Mouse (Mus musculus): ENCODE data around the gene Olfr718-ps1.
A peak's percentile ranks its signal among the peaks of the same experiment; 100 is the strongest.
"Not testable (repeated sequence)": the region's sequence is repeated elsewhere in the genome, so short reads cannot be mapped to it uniquely, and the experiment has no call there.

Gene Olfr718-ps1

DNA sequence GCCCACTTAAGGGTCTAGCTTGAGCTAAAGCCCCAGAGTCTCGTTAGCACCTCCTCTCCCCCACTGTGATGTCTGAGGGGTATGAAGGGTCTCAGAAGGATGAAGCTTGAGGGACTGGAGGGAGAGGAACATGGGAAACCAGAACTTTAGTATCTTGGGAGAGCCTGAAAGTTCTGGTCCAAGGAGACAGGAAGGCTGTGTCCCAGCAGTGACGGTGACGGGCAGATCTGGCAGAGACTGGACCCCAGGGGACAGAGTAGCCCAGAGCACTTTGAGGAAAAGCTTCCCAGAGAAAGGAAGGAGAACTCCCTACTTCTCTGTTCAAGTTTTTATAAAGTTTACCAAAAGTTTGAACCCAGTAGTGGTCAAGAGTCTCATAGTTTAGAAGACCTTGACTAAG lies at the start of gene Olfr718-ps1:
TSS of gene Olfr718-ps1 (minus strand) at position 101 of the 400 bp plus-strand sequence.
- no peak for DNase-seq (ENCODE audit: extremely low spot score, low spot score)

DNA sequence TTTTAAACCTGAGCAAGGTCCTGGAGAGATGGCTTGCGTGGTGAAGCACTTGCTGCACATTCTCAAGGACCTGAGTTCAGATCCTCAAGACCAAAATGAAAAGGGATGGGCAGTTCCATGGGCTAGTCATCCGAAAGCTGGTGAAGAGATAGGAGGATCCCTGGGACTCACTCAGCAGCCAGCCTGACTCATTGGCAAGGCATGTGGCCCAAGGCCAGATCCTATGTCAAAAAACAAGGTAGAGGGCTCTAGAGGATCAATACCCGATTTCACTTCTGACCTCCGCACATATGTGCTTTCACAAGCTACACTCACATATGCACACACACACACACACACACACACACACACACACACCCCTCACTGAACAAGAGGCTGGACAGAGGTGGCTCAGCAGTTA lies 49.1 kb upstream of the Olfr718-ps1 start:
- no peak for DNase-seq (ENCODE audit: extremely low spot score, low spot score)

DNA sequence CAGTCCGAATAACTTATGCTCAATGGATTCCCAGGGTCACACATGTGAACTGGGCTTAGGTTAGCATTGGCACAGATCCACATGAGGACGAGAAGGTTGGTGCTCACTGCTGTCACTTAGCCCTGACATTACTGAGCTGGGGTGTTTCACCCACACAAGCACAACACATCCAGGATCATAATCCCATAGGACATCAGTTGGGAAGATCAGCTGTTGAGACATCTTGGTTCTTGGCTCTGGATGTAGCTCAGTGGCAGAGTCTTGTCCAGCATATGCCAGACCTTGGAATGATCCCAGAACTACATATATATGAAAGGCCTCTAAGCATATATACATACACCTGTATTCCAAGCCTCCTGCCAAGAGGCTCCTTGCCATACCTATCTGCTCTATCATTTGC lies 47.8 kb upstream of the Olfr718-ps1 start:
- no peak for DNase-seq (ENCODE audit: extremely low spot score, low spot score)

DNA sequence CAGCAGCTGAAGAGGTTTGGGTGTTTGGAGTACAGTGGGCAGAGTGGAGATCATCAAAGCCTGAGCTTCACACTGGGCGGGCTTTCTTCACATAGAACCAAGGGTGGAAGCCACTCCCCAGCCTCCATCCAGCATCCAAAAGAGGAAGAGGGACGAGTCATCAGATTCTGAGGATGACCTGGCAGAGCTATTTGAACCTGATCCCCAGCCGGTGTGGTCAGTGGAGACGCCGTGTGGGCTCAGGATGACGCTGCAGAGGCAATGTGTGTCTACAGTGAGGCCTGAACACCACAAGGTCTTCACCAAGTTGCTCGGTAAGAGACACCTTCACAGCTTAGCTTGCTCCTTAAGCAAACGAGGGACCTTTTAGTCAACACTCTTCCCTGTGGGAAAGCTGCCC lies 47.4 kb upstream of the Olfr718-ps1 start:
- DNase-seq (ENCODE audit: extremely low spot score, low spot score): not testable (repeated sequence)

DNA sequence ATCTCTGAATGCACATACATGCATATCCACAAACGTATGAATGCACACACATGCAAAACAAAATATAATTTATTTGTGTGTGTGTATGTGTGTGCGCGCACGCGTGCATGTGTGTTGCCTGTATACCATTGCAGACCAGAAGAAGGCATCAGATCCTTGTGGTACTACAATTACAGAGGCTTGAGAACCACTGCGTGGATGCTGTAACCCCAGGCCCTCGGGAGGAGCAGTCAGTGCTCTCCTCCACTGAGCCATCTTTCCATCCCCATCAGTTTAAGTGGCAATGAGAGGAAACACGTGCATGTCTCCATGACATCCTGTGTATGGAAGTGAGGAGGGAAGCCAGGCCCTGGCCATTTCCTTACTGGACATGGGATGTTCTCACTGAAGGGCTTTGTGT lies 45.4 kb upstream of the Olfr718-ps1 start:
- no peak for DNase-seq (ENCODE audit: extremely low spot score, low spot score)

DNA sequence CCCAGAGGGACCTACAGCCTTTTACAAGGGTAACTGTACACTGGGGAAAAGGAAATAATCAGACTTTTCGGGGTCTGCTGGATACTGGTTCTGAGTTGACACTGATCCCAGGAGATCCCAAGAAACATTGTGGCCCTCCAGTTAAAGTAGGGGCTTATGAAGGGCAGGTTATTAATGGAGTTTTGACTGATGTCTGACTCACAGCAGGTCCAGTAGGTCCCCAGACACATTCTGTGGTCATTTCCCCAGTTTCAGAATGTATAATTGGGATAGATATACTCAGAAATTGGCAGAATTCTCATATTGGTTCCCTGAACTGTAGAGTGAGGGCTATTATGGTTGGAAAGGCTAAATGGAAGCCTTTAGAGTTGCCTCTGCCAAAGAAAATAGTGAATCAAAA lies 40.6 kb upstream of the Olfr718-ps1 start:
- DNase-seq (ENCODE audit: extremely low spot score, low spot score): not testable (repeated sequence)

DNA sequence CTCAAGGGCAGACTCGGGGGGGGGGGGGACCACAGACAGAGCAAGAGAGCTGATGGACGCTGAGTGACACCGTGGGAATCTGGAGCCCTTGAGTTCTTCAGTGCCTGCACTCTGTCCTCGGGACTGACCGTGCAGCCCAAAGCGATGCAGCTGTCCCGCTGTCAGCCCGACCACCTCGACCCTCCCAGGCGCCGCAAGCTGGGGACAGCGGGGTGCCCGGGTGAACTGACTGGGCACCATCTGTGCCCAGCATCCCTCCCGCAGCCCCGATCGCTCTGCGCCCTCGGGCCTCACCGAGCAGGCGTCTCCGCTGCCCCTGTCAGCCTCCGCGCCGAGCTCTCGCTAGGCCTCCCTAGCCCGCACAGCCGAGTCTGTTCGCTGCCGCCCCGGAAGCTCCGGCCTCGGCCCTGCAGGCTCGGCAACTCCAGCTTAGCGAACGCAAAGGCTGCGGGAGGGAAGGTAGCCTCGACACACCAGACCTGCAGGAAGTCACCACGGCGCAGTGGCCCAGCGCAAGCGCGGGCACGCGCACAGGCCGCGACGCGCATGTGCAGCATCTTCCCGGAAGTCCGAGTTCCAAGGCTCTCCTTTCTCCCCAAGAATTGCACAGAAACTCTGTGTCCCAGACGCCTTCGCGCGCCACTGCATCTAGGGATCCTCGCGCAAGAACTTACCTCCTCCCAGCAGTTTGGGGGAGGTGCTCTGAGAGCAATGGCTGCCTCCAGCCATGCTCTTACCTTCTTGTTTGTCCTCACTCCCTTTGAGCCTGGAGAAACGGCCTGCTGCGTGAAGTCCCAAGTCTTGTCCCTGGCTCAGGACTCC lies 33.1 kb upstream of the Olfr718-ps1 start, which contains the start of the genes Rbak and Spdye4b:
TSS of gene Rbak (minus strand) at position 521 of the 822 bp plus-strand sequence.
TSS of gene Spdye4b (plus strand) at position 763 of the 822 bp plus-strand sequence.
- peak; percentile 93 for DNase-seq (ENCODE audit: extremely low spot score, low spot score)

DNA sequence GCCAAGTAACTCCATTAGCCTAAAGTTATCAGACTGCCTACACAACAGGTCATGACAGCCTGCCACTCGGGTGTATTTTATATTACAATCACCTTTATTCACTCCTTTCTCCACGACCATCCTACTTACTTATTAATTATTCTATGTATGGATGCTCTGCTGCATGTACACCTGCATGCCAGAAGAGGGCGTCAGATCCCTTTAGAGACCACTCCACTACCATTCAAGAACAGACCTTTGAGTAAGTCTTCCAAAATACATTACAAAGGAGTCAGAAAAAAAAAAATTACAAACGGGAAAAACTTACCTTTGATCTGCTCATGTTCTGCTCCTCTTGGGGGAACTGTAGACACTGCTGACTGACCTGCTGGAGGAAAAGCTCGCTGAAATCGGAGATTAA lies 31.8 kb upstream of the Olfr718-ps1 start:
- peak; percentile 14 for DNase-seq (ENCODE audit: extremely low spot score, low spot score)

DNA sequence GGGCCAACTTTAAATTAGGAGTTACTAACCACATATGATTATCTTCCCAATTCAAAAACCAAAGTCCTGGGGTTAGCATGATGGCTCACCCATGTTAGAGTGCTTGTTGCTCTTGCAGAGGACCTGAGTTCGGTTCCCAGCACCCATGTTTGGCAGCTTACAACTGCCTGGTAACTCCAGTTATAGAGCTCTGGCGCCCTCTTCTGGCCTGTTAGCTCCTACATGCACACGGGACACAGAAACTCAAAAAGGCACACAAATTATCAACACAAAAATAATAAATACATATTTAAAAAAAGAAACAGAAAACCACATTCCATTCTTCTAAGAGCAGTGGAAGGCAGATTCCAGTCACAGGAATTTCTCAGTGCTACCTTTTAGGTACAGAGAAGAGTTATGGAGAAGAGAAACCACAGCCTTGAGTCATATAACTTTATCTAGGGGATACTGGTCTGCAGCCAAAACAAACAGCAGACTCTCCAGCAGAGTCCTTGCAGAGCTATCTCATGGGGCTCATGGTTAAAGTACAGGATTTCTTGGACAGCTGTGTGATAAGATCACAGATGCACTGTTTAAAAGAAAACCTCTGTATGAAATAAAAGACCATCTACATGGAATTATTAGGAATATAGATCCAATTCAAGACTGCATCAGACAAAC lies 30.3 kb upstream of the Olfr718-ps1 start:
- DNase-seq (ENCODE audit: extremely low spot score, low spot score): no peak

DNA sequence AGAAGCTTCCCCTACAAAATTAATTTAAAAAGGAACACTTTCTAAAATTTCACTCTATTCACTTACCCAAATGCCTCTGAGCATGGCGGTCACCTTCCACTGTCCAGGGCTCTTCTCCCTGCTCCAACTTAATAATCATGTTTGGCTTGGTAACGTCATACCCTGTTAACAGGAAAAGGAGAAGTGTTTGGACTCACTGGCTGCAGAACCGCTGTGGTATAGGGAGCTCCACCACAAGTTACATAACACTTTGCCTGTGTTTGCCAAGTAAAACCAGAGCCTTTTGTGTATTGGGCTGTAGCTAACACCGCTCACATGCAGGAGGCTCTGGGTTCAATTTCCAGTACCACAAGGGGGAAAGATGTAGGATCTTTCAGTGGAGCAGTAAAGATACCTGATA lies 28.6 kb upstream of the Olfr718-ps1 start:
- no peak for DNase-seq (ENCODE audit: extremely low spot score, low spot score)

DNA sequence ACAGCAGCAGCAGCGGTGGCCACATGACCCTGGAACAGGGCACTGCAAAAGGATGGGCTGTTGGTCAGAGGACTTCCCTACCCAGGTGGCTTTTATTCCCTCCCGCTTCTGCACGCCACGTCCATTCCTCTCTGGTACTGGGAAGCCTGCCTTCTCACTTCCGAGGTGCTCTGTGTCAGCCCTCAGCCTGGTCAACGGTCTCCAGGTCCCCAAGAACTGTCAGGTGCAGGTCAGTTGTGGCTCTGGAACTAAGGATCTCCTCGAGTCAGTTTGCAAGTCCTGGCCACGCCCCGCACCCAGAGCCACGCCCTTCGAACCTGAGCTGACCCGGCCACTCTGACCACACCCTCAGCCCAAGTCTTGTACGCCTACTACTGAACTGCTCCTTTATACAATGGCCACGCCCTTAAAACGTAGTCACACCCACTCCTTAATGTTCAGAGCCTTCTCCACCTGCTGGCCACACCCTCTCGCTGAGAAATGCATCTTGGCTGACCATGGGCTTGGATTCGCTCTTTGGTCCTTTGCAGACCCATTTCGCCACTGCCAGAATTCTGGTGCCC lies 18.2 kb upstream of the Olfr718-ps1 start:
- DNase-seq (ENCODE audit: extremely low spot score, low spot score): peak; percentile 14

DNA sequence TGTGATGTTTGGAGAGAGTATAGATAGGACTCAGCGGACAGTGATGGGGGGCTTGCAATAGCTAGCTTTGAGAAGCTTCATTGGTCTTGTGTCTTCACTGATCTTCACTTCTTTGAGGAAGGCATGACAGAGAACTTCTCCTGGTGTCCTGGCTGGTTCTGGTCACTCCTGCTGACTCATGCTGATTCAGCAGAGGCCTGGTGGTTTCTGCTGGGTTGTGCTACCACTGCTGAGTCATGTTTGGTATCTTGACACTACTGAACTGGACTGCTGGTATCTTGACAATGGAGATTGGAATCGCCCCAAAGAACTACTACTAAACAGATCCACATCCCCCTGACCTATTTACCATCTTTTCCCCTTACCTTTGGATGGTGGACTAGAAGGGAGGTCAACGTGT lies 8.2 kb upstream of the Olfr718-ps1 start:
- DNase-seq (ENCODE audit: extremely low spot score, low spot score): no peak

DNA sequence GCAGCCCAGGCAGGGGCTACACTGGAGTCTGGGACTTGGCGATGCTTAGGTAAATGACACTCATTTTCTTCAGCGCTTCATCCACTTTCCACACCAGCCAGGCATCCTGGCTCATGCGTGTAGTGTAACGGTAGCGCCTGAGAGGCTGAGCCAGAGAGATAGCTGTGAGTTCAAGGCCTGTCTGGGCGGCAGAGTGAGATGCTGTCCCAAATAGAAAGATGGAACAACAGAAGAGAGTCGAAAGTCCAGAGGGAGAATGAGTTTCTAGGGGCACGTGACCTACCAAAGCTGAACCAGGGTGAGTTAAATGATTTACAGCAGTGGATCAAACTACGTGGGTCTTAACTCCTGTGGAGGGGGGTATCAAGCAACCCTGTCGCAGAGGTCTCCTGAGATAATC lies 6.4 kb upstream of the Olfr718-ps1 start:
- DNase-seq (ENCODE audit: extremely low spot score, low spot score): no peak

DNA sequence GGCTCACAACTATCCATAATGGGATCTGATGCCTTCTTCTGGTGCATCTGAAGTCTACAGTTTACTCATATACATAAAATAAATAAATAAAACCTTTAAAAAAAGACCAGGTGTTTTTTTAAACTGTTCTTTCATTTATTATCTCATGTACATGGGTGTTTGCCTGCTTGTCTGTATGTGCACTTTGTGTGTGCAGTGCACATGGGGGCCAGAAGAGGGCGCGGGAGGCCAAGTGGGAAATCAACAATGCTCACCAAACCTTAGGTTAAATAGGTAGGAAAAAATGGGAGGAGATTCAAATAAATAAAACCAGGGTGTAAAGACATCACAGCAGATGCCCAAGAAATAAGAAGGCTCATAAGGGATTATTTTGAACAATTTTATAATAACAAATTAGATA lies 2.7 kb upstream of the Olfr718-ps1 start:
- no peak for DNase-seq (ENCODE audit: extremely low spot score, low spot score)

DNA sequence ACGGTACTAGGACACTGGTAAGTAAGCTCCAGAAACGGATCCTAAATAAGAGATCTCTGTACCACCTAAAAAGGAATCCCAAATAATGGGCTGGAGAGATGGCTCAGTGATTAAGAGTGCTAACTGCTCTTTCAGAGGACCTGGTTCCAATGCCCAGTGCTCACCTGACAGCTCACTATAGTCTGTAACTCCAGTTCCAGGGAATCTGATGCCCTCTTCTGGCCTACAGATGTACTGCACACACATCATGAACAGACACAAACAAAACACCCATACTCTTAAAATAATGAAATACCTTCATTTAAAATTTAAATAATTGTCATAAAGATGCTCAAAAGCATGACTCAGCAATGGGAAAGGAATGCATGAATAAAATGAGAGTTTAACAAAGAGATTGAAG lies 2.2 kb upstream of the Olfr718-ps1 start:
- no peak for DNase-seq (ENCODE audit: extremely low spot score, low spot score)

DNA sequence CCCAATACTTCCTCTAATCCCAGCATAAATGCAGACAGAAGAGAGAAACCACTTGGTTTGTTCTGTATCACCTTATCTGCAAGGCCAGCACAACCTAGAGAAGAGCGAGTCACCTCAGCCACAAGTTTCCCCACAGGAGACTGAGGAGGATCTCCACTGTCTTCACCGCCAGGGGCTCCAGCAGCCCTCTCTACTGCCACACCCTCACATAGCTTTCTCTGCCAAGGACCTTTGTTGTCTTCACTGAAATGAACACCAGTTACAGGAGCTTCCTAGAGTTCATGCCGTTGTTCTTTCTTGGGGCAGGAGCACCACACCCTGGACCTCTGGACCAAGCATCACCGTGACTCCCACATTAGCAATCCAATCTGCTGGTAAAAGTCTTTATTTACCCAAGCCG lies 1.3 kb upstream of the Olfr718-ps1 start:
- DNase-seq (ENCODE audit: extremely low spot score, low spot score): no peak

DNA sequence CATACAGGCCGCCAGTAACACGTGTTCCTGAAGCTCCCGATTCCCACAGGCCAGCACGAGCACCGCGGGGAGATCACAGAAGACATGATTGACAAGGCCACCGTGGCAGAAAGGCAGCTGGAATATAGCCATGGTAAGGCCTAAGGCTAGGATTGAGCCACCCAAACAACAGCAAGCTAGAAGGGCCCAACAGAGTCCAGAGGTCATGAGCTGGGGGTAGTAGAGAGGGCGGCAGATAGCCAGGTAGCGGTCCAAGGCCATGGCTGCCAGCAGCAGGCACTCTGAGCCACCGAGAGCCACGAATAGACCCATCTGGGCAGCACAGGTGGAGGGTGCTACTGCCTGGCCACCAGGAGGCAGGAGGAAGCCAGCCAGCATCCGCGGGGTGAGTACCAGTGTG lies 9.8 kb downstream of the Olfr718-ps1 start:
- no peak for DNase-seq (ENCODE audit: extremely low spot score, low spot score)

DNA sequence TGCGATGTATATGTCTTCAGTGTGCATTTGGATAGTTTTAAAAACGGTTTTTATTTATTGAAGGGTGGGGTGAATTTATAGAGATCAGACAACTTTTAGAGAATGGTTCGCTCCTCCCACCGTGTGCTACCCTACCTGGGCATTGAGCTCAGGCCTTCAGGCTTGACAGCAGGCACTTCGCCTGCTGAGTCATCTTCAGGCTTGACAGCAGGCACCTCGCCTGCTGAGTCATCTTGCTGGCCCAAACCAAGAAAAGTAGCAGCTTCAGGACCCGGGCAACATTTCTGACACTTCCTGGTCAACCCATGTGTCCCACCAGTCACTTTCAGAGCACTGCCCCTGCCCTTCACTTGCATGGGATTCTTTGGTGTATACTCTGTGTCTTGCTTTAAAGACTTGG lies 12.3 kb downstream of the Olfr718-ps1 start:
- DNase-seq (ENCODE audit: extremely low spot score, low spot score): no peak

DNA sequence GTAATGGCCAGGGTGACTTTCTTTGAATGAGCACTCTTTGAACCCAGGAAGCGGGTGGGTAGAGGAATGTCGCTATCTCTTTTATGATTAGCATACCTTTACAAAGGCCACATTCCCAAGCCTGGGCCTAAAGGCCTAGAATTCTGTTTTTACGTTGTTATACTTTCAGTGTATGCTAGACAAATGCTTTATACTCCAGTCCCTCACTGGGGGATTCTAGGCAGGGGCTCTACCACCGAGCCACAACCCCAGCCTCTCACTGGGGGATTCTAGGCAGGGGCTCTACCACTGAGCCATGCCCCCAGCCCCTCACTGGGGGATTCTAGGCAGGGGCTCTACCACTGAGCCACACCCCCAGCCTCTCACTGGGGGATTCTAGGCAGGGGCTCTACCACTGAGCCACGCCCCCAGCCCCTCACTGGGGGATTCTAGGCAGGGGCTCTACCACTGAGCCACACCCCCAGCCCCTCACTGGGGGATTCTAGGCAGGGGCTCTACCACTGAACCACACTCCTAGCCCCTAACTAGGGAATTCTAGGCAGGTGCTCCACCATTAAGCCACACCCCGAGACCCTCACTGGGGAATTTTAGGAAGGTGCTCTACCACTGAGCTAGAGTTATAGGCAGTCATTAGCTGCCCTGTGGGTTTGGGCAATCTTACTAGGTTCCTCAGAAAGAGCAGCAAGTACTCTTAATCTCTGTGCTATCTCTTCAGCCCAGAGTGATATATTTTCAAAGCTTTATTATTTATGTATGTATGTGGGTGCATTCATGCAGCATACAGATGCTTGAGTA lies 13.0 kb downstream of the Olfr718-ps1 start:
- DNase-seq (ENCODE audit: extremely low spot score, low spot score): not testable (repeated sequence)

DNA sequence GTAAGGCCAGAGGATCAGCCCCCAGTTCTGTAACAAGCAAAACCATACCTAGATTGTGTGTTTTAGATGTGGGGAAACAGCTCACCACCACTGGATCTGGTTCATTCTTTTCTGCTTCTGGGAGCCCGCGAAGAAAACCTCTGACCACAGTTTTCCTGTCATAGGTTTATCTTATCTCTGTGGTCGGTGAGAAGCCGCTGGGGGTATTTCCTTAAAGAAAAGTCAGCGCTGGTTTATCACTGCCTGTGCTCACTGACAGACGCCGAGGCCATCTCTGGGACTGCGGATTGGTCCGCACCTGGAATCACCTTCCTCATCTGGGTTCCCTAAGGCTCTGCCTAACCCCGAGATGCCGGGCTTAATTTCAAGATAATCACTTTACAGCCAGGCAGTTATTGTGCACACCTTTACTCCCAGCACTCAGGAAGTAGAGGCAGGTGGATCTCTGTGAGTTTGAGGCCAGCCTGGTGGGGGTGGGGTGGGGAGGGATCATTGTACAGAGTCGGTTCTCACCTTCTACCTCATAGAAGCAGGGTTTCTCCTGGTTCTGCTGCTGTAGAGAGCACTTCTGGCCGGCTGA lies 14.4 kb downstream of the Olfr718-ps1 start:
- DNase-seq (ENCODE audit: extremely low spot score, low spot score): no peak

DNA sequence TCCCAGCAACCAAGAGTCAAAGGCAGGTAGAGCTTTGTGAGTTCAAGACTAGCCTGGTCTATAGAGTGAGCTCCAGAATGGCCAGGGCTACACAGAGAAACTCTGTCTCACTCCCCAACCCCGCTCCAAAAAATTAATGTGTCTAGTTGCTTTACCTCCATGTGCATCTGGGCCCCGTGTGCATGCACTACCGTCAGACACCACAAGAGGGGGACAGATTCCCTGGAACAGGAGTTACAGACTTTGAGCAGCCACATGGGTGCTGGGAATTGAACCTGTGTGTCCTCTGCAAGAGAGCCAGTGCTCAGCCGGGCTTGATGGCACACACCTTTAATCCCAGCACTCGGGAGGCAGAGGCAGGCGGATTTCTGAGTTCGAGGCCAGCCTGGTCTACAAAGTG lies 17.0 kb downstream of the Olfr718-ps1 start:
- DNase-seq (ENCODE audit: extremely low spot score, low spot score): no peak

Data from neural tube, embryonic 10.5 days (tissue).